Mouse (Mus musculus) liver, embryonic 16.5 days (tissue): ENCODE data around the gene Lhb. TPM values are rescaled to one million over a fixed set of nuclear protein-coding genes. Genes with fewer than 3 reads are reported as not detected.
A peak's percentile ranks its signal among the peaks of the same experiment; 100 is the strongest.
"Not testable (repeated sequence)": the region's sequence is repeated elsewhere in the genome, so short reads cannot be mapped to it uniquely, and the experiment has no call there.

Experiments
- ATAC-seq: fragments of 200-750 bp; cut with Nextera tagmentation; 2 replicates; pipeline ENCODE4 v1.8.0; 2017; ENCODE audit warnings: low read depth, mild to moderate bottlenecking, moderate number of reproducible peaks, moderate library complexity
- H3K27ac ChIP-seq: fragments of 300-500 bp; sonication (generic); 2 replicates; pipeline ENCODE4 v1.5.1; 2014; ENCODE audit warnings: mild to moderate bottlenecking, low read length
- H3K27me3 ChIP-seq: fragments of 300-500 bp; sonication (generic); 2 replicates; pipeline ENCODE4 v1.6.1; 2014; ENCODE audit warnings: low read depth, low read length, mixed read lengths; ENCODE audit not compliant: control insufficient read depth, insufficient read depth
- H3K36me3 ChIP-seq: fragments of 300-500 bp; sonication (generic); 2 replicates; pipeline ENCODE4 v1.6.1; 2014; ENCODE audit warnings: mild to moderate bottlenecking; ENCODE audit not compliant: control insufficient read depth, insufficient read depth
- H3K4me1 ChIP-seq: fragments of 300-500 bp; sonication (generic); 2 replicates; pipeline ENCODE4 v1.6.1; 2014; ENCODE audit warnings: low read depth, low read length, mixed read lengths; ENCODE audit not compliant: control insufficient read depth
- H3K4me2 ChIP-seq: fragments of 300-500 bp; sonication (generic); 2 replicates; pipeline ENCODE4 v1.6.1; 2014; ENCODE audit warnings: low read depth, low read length, mixed read lengths
- H3K4me3 ChIP-seq: fragments of 300-500 bp; sonication (generic); 2 replicates; pipeline ENCODE4 v1.5.1; 2014; ENCODE audit warnings: low read depth, mild to moderate bottlenecking, low read length
- H3K9ac ChIP-seq: fragments of 300-500 bp; sonication (generic); 2 replicates; pipeline ENCODE4 v1.6.1; 2014; ENCODE audit warnings: low read depth, low read length
- H3K9me3 ChIP-seq: fragments of 300-500 bp; sonication (generic); replicated peaks from 2 replicates; pipeline ENCODE4 v1.6.1; 2016; ENCODE audit warnings: low read length; ENCODE audit not compliant: control insufficient read depth
- WGBS: fragments of 180-500 bp; shearing (Covaris S2); extraction: QIAGEN DNeasy Blood & Tissue Kit; methylation state at CpG from one replicate; pipeline ENCODE4 v1.1.7; 2014; ENCODE audit not compliant: insufficient replicate concordance; 5-methylcytosine and 5-hydroxymethylcytosine counted together
- polyA plus RNA-seq: library from polyadenylated mRNA; unstranded; fragments of >200 nt; fragmentation: Nextera tagmentation; extraction: Ambion mirVana; gene quantifications from 2 replicates; pipeline ENCODE4 v1.2.1, GENCODE M21; 2015

Gene Lhb
- not detected in 2 replicates for polyA plus RNA-seq

- no peak within 1 kb of the TSS for H3K27ac ChIP-seq
- H3K4me2 ChIP-seq: no peak within 1 kb of the TSS
- H3K27me3 ChIP-seq: peaks cover 47% of the 10 kb centered on the region
- 62% methylated on average over 6 of the region's 6 CpGs for WGBS
- no peak within 1 kb of the TSS for H3K9ac ChIP-seq
- H3K36me3 ChIP-seq: peaks cover 31% of the 10 kb centered on the region
- H3K4me3 ChIP-seq: no peak within 1 kb of the TSS
- peaks cover under 1% of the 10 kb centered on the region; the same call in 1 of the 2 replicates for H3K4me1 ChIP-seq
- ATAC-seq: no peak
- H3K9me3 ChIP-seq: no peaks in the 10 kb centered on the region
Measured at GRCm38 (mm10) chr7:45420615-45420919, at the start of gene Lhb. Lhb (plus strand) TSS chr7:45420820.

GRCm38 (mm10) chr7:45372371-45372770 lies 48.2 kb upstream of the Lhb start:
- Histone ChIP-seq H3K4me1 (peaks cover 19% of the 10 kb centered on the region), H3K36me3 (peaks cover 25% of the 10 kb centered on the region)

GRCm38 (mm10) chr7:45374620-45375019 lies 46.0 kb upstream of the Lhb start:
- Histone ChIP-seq H3K4me2 (no peak overlapping the region), H3K36me3 (peaks cover 40% of the 10 kb centered on the region), H3K9ac (no peak overlapping the region), H3K9me3 (no peaks in the 10 kb centered on the region), H3K27me3 (peaks cover 7% of the 10 kb centered on the region), H3K4me3 (no peak overlapping the region), H3K4me1 (peaks cover 12% of the 10 kb centered on the region), H3K27ac (no peak overlapping the region)
- no peak for ATAC-seq
- 81% methylated on average over 8 of the region's 8 CpGs for WGBS

More at GRCm38 (mm10) chr7:45372371-45372770, 48.2 kb upstream of the Lhb start:
- Histone ChIP-seq H3K4me3 (no peak overlapping the region), H3K9me3 (no peaks in the 10 kb centered on the region), H3K27me3 (peaks cover 22% of the 10 kb centered on the region), H3K4me2 (no peak overlapping the region), H3K9ac (no peak overlapping the region), H3K27ac (no peak overlapping the region)
- no peak for ATAC-seq
- WGBS: 74% methylated on average over 5 of the region's 5 CpGs

GRCm38 (mm10) chr7:45376057-45376456 lies 44.6 kb upstream of the Lhb start:
- Histone ChIP-seq H3K36me3 (peaks cover 54% of the 10 kb centered on the region), H3K4me3 (no peak overlapping the region), H3K27ac (no peak overlapping the region), H3K27me3 (no peaks in the 10 kb centered on the region), H3K4me1 (no peaks in the 10 kb centered on the region), H3K9me3 (no peaks in the 10 kb centered on the region), H3K9ac (no peak overlapping the region), H3K4me2 (no peak overlapping the region)
- 91% methylated on average over 1 of the region's 1 CpGs for WGBS
- no peak for ATAC-seq

DNA sequence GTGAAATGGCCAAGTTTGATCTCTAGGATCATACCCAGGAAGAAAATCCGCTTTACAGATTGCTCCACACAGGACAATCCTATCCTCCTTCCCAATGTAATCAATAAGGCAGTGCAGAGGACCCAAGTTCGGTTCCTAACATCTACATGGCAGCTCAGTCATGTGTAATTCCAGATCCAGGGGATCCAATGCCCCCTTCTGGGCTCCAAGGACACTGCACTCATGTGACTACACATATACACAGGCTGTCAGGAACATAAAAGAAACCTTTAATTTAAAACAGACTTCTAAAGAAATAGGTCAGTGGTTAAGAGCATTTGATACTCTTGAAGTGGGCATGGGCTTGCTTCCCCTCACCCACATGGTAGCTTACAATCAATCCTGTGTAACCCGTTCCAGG lies 34.5 kb upstream of the Lhb start:
- no peak overlapping the region for H3K4me3 ChIP-seq
- no peak overlapping the region for H3K27ac ChIP-seq
- no peaks in the 10 kb centered on the region for H3K4me1 ChIP-seq
- no peaks in the 10 kb centered on the region for H3K27me3 ChIP-seq
- no peaks in the 10 kb centered on the region for H3K9me3 ChIP-seq
- H3K4me2 ChIP-seq: no peak overlapping the region
- peaks cover 82% of the 10 kb centered on the region for H3K36me3 ChIP-seq
- H3K9ac ChIP-seq: no peak overlapping the region
- ATAC-seq: no peak
- WGBS: 91% methylated on average over 3 of the region's 3 CpGs

- peaks cover 18% of the 10 kb centered on the region for H3K4me1 ChIP-seq
- H3K36me3 ChIP-seq: peaks cover 28% of the 10 kb centered on the region
- peak overlapping the region; percentile 86 for H3K4me3 ChIP-seq
- ATAC-seq: peak; percentile 69
- H3K9me3 ChIP-seq: no peaks in the 10 kb centered on the region
- H3K9ac ChIP-seq: peak overlapping the region; percentile 94
- no peaks in the 10 kb centered on the region for H3K27me3 ChIP-seq
- under 1% methylated on average over 19 of the region's 20 CpGs for WGBS
- peak overlapping the region; percentile 94 for H3K27ac ChIP-seq
- peak overlapping the region; percentile 84 for H3K4me2 ChIP-seq
Measured at GRCm38 (mm10) chr7:45395129-45395541, 25.5 kb upstream of the Lhb start.

DNA sequence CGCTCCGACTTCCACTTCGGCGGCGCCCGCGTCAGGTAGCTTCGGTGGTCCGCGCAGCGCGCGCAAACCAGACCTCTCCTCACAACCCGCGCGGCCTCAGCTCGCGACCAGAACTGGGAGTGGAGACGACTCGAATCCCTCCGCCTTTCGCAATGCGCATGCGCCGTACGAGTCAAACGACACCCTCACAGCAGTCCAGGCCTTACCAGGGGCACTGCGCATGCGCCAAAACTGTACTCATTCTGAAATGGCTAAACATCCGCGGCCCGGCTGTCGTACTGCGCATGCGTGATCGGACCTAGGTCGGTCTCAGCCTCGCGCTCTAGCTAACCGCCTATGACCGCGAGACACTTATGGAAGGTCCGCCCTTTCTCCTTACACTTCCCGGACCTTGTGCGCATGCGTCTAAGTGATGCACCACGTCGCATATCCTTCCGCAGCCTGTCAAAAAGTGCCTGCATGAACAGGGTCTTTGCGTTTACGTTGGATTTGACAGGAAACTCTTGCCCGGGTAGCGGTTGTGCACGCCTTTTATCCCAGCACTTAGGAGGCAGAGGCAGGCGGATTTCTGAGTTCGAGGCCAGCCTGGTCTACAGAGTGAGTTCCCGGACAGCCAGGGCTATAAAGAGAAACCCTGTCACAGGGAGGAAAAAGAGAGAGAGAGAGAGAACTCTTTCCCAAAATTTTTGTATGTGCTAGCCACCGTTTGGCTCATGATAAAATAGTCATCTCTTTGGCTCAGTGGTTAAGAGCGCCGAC lies 24.9 kb upstream of the Lhb start, which contains the start of gene Snrnp70:
Gene Snrnp70, minus strand, starts transcription at position 165 of the 759 bp plus-strand sequence.
- under 1% methylated on average over 60 of the region's 60 CpGs for WGBS
- Histone ChIP-seq H3K9me3 (no peaks in the 10 kb centered on the region), H3K27me3 (no peaks in the 10 kb centered on the region), H3K4me1 (peaks cover 18% of the 10 kb centered on the region), H3K27ac (peak within 1 kb of the TSS; percentile 94), H3K9ac (peak within 1 kb of the TSS; percentile 94), H3K36me3 (peaks cover 22% of the 10 kb centered on the region), H3K4me3 (peak within 1 kb of the TSS; percentile 86), H3K4me2 (peak within 1 kb of the TSS; percentile 86)
- peak; percentile 96 for ATAC-seq

DNA sequence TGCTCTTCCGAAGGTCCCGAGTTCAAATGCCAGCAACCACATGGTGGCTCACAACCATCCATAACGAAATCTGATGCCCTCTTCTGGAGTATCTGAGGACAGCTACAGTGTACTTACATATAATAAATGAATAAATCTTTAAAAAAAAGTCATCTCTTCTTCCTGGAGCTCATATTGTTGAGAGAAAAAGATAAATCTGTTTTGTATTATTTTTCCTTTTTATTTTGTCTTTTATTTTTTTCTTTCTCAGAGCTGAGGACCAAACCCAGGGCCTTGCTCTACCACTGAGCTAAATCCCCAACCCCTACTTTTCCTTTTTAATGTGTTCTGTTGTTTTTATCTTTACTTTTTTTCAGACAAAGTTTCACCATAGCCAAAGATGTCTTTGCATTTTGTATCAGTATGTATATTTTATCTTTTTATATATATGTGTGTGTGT lies 24.3 kb upstream of the Lhb start:
- H3K27me3 ChIP-seq, H3K9me3 ChIP-seq: not testable (repeated sequence)
- peak overlapping the region; percentile 71 for H3K9ac ChIP-seq
- H3K27ac ChIP-seq: peak overlapping the region; percentile 94
- ATAC-seq: peak; percentile 33
- peaks cover 20% of the 10 kb centered on the region for H3K36me3 ChIP-seq
- peak overlapping the region; percentile 86 for H3K4me2 ChIP-seq
- peak overlapping the region; percentile 86 for H3K4me3 ChIP-seq
- peaks cover 18% of the 10 kb centered on the region for H3K4me1 ChIP-seq
- 3% methylated on average over 3 of the region's 3 CpGs for WGBS

GRCm38 (mm10) chr7:45396787-45397186 lies 23.8 kb upstream of the Lhb start:
- H3K4me2 ChIP-seq: no peak overlapping the region

More at GRCm38 (mm10) chr7:45396787-45397186, 23.8 kb upstream of the Lhb start:
- ATAC-seq: no peak
- Histone ChIP-seq H3K27me3 (0 out of 2 replicates have a peak, but pooled peaks cover 2% of the 10 kb centered on the region), H3K4me3 (no peak overlapping the region), H3K27ac (no peak overlapping the region), H3K4me1 (peaks cover 18% of the 10 kb centered on the region), H3K36me3 (peaks cover 17% of the 10 kb centered on the region), H3K9me3 (no peaks in the 10 kb centered on the region), H3K9ac (no peak overlapping the region)
- WGBS: 53% methylated on average over 2 of the region's 2 CpGs
